Mouse (Mus musculus): ENCODE results near the gene Tor4a. TPM values are rescaled to one million over a fixed set of nuclear protein-coding genes. Genes with fewer than 3 reads are reported as not detected.

Gene Tor4a
- polyA plus RNA-seq, 1 experiment from 2014 or later: 6.0 TPM

DNA sequence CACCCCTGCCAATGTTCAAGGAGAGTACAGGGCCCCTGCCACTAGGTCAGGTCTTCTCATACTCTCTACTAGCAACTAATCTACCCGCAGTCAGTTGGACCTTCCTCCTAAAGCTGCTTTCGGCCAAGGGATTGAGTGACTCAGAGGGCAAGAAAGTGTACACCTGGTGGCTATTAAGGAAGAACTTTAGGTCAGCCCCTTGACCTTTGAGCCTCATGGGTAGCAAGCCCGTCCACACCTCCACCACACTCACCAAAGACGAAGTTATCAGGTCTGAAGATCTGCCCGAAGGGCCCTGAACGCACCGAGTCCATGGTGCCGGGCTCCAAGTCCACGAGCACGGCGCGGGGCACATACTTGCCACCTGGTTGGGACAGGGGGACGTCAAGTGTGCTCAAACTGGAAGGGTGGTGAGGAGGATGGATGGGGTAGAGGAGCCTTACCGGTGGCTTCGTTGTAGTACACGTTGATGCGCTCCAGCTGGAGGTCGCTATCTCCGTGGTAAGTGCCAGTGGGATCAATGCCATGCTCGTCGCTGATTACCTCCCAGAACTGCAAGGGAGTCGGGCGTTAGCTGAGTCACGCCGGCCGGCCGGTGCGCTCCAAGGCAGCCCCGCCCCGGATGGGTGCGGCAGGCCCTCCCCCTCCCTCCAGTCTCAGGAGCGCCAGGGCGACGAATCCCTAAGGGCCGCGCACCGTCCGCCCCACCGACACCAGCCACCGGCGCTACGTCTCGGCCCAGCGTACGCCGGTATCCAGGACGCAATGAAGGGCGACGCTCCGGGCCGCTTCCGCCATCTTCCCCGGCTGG lies 27.2 kb upstream of the Tor4a start:
- peak overlapping the region; percentile 84 for H3K9ac ChIP-seq (replicated peaks)
- peak; percentile 78 for ATAC-seq
- no peaks in the 10 kb centered on the region for H3K9me3 ChIP-seq (ENCODE audit: low read length)
- peak; percentile 95 for DNase-seq
- peaks cover 13% of the 10 kb centered on the region for H3K36me3 ChIP-seq (replicated peaks; ENCODE audit: insufficient read depth, low read length)
- H3K27me3 ChIP-seq (ENCODE audit: insufficient read depth, low read length): no peaks in the 10 kb centered on the region
- H3K4me1 ChIP-seq (ENCODE audit: insufficient read depth): peaks cover 19% of the 10 kb centered on the region
- H3K27ac ChIP-seq (ENCODE audit: low read depth): peak overlapping the region; percentile 99
- WGBS (ENCODE audit: insufficient replicate concordance): 2% methylated on average over 53 of the region's 53 CpGs
- TF ChIP-seq CTCF (IDR thresholded peaks at IDR 0.05; ENCODE audit: low read depth) (no peak), EP300 (IDR thresholded peaks at IDR 0.05; ENCODE audit: low read depth) (no peak)
- peak overlapping the region; percentile 74 for H3K4me2 ChIP-seq (ENCODE audit: low read depth, low read length)
- peak overlapping the region; percentile 69 for H3K4me3 ChIP-seq (ENCODE audit: low read depth, low read length)

DNA sequence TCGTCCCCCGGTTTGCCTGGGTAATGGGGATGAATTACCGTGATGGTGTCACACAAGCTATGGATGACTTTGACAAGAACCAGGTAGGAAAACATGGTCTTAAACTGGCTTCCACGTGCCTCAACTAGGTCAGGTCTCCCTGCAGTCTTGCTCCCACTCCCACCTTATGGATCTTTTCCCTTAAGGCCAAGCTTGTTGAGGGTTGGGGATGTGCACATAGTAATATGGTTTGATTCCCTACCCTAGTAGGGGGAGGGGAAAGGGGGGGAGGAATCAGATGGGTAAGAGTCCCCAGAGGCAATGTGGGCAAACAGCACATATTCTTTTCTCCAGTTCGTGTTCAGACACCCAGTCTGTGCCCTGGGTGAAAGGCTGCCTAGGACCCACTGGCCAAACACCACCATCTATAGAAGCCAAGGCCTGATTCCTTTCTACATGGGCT lies 24.7 kb upstream of the Tor4a start:
- WGBS (ENCODE audit: insufficient replicate concordance): 77% methylated on average over 5 of the region's 5 CpGs
- DNase-seq (no peak), ATAC-seq (no peak)
- H3K4me3 ChIP-seq (ENCODE audit: low read depth, low read length): no peak overlapping the region
- H3K27ac ChIP-seq (ENCODE audit: low read depth): no peak overlapping the region
- no peak for TF ChIP-seq CTCF (IDR thresholded peaks at IDR 0.05; ENCODE audit: low read depth)
- TF ChIP-seq EP300 (IDR thresholded peaks at IDR 0.05; ENCODE audit: low read depth): no peak
- no peaks in the 10 kb centered on the region for H3K9me3 ChIP-seq (ENCODE audit: low read length)
- no peak overlapping the region for H3K9ac ChIP-seq (replicated peaks)
- H3K4me2 ChIP-seq (ENCODE audit: low read depth, low read length): no peak overlapping the region
- no peaks in the 10 kb centered on the region for H3K27me3 ChIP-seq (ENCODE audit: insufficient read depth, low read length)
- peaks cover 13% of the 10 kb centered on the region for H3K36me3 ChIP-seq (replicated peaks; ENCODE audit: insufficient read depth, low read length)
- peaks cover 15% of the 10 kb centered on the region for H3K4me1 ChIP-seq (ENCODE audit: insufficient read depth)

DNA sequence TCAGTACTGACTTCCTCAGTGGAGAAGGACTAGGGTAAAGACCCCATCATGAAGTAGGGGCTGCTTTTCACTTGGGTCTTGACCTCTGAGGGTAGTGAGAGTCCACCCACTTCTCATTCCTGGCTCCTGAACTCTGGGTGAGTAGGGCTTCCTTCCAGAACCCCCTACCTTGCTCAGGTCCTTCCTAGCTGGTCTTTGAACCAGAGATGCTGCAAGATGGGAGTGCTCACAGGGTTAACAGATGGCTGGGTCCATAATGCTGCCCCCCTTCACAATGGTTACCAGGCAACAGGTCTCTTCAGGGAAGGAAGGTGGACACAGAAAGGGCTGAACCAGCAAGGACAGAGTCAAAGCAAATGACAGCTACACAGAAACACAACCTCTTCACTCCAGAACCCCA lies 21.8 kb upstream of the Tor4a start, which contains the start of gene Fam166a:
TSS of gene Fam166a (plus strand) at position 301 of the 400 bp plus-strand sequence.
- H3K4me3 ChIP-seq (ENCODE audit: low read depth, low read length): no peak within 1 kb of the TSS
- no peak within 1 kb of the TSS for H3K27ac ChIP-seq (ENCODE audit: low read depth)
- H3K36me3 ChIP-seq (replicated peaks; ENCODE audit: insufficient read depth, low read length): peaks cover 10% of the 10 kb centered on the region
- no peak within 1 kb of the TSS for H3K4me2 ChIP-seq (ENCODE audit: low read depth, low read length)
- H3K9me3 ChIP-seq (ENCODE audit: low read length): no peaks in the 10 kb centered on the region
- no peak within 1 kb of the TSS for H3K9ac ChIP-seq (replicated peaks)
- H3K4me1 ChIP-seq (ENCODE audit: insufficient read depth): peaks cover 7% of the 10 kb centered on the region; the same call in 1 of the 2 replicates
- DNase-seq (no peak), ATAC-seq (no peak)
- no peaks in the 10 kb centered on the region for H3K27me3 ChIP-seq (ENCODE audit: insufficient read depth, low read length)
- no peak for TF ChIP-seq CTCF (IDR thresholded peaks at IDR 0.05; ENCODE audit: low read depth)
- TF ChIP-seq EP300 (IDR thresholded peaks at IDR 0.05; ENCODE audit: low read depth): no peak

DNA sequence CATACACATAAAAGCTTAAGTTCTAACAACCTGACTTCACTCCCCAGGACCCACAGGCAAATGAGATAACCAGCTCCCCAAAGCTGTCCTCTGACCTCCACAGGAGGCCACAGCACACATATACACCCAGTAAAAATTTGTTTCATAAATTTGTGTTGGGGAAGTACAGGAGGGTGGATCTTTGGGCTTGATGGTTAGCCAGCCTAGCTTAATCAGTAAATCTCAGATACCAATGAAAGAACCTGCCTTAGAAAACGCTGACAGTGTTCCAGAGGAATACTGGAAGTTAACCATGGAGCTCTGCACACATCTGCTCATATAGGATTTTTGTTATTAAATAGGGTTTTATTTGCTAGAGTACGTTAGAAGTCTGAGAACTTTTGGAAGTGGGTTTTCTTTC lies 21.0 kb upstream of the Tor4a start:
- 57% methylated on average over 2 of the region's 2 CpGs for WGBS (ENCODE audit: insufficient replicate concordance)
- H3K9ac ChIP-seq (replicated peaks): no peak overlapping the region
- H3K4me2 ChIP-seq (ENCODE audit: low read depth, low read length): no peak overlapping the region
- no peak overlapping the region for H3K4me3 ChIP-seq (ENCODE audit: low read depth, low read length)
- 0 out of 2 replicates have a peak, but pooled peaks cover 2% of the 10 kb centered on the region for H3K4me1 ChIP-seq (ENCODE audit: insufficient read depth)
- no peak overlapping the region for H3K27ac ChIP-seq (ENCODE audit: low read depth)
- H3K27me3 ChIP-seq (ENCODE audit: insufficient read depth, low read length): no peaks in the 10 kb centered on the region
- no peaks in the 10 kb centered on the region for H3K9me3 ChIP-seq (ENCODE audit: low read length)
- peaks cover 7% of the 10 kb centered on the region for H3K36me3 ChIP-seq (replicated peaks; ENCODE audit: insufficient read depth, low read length)
- DNase-seq (no peak), ATAC-seq (no peak)
- TF ChIP-seq CTCF (IDR thresholded peaks at IDR 0.05; ENCODE audit: low read depth) (no peak), EP300 (IDR thresholded peaks at IDR 0.05; ENCODE audit: low read depth) (no peak)

DNA sequence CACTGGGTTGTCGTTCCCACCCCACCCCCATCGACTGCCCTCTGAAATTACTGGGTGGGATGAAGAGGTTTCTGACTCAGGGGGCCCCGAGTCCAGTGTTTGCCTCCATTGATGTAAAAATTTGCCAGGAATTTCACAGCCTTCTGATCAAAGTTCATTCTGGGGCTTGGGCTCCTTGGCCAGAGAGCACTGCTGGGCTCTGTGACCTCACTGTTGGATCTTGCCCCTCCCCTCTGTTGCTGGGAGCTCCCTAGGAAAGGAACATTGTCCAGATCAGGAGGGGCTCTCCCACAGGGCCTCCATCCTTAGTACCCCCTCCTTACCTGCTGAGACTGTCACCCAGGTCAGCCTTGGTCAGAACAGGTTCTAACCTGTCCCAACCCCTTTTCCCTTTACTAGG lies 17.8 kb upstream of the Tor4a start, which contains the start of gene Stpg3:
TSS of gene Stpg3 (minus strand) at position 194 of the 400 bp plus-strand sequence.
- no peak within 1 kb of the TSS for H3K4me3 ChIP-seq (ENCODE audit: low read depth, low read length)
- H3K4me1 ChIP-seq (ENCODE audit: insufficient read depth): peaks cover 16% of the 10 kb centered on the region
- H3K4me2 ChIP-seq (ENCODE audit: low read depth, low read length): no peak within 1 kb of the TSS
- no peak for DNase-seq
- no peak within 1 kb of the TSS for H3K9ac ChIP-seq (replicated peaks)
- ATAC-seq: no peak
- no peaks in the 10 kb centered on the region for H3K27me3 ChIP-seq (ENCODE audit: insufficient read depth, low read length)
- TF ChIP-seq EP300 (IDR thresholded peaks at IDR 0.05; ENCODE audit: low read depth) (no peak), CTCF (IDR thresholded peaks at IDR 0.05; ENCODE audit: low read depth) (no peak)
- 71% methylated on average over 3 of the region's 3 CpGs for WGBS (ENCODE audit: insufficient replicate concordance)
- peaks cover 3% of the 10 kb centered on the region; the same call in 1 of the 2 replicates for H3K36me3 ChIP-seq (replicated peaks; ENCODE audit: insufficient read depth, low read length)
- H3K9me3 ChIP-seq (ENCODE audit: low read length): no peaks in the 10 kb centered on the region
- H3K27ac ChIP-seq (ENCODE audit: low read depth): no peak within 1 kb of the TSS

DNA sequence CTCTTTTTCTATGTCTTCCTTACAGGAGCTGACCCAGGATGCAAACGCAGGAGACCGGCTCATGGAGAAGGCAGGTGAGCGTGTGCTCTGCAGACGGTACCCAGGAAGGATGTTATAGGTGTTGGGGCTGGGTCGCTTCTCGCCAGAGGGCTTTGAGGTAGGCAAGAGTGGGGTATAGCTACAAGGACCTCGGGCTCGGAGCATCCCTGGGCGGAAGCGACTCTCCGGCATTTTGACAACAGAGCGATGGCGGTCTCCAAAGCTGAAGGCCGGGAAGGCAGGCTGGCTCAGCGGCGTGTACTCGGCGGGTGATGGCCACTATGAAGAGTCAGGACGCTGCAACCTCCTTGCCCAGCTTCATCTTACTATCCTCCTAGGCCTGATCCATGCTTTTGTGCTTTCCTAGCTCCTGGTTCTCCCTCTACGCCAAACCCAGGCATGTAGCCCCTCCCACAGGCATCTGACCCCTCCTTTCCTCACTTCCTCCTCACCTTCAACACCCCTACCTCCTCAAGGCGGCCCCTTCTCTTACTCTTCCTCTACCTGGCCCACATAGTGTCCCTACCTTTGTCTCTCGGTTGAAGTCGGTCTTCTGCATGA lies 16.7 kb upstream of the Tor4a start:
- H3K4me2 ChIP-seq (ENCODE audit: low read depth, low read length): no peak overlapping the region
- TF ChIP-seq EP300 (IDR thresholded peaks at IDR 0.05; ENCODE audit: low read depth) (no peak), CTCF (IDR thresholded peaks at IDR 0.05; ENCODE audit: low read depth) (no peak)
- no peak overlapping the region for H3K9ac ChIP-seq (replicated peaks)
- H3K36me3 ChIP-seq (replicated peaks; ENCODE audit: insufficient read depth, low read length): peaks cover 3% of the 10 kb centered on the region; the same call in 1 of the 2 replicates
- DNase-seq: no peak
- 74% methylated on average over 23 of the region's 23 CpGs for WGBS (ENCODE audit: insufficient replicate concordance)
- H3K27ac ChIP-seq (ENCODE audit: low read depth): no peak overlapping the region
- no peak overlapping the region for H3K4me3 ChIP-seq (ENCODE audit: low read depth, low read length)
- no peaks in the 10 kb centered on the region for H3K9me3 ChIP-seq (ENCODE audit: low read length)
- no peak for ATAC-seq
- H3K4me1 ChIP-seq (ENCODE audit: insufficient read depth): peaks cover 16% of the 10 kb centered on the region
- no peaks in the 10 kb centered on the region for H3K27me3 ChIP-seq (ENCODE audit: insufficient read depth, low read length)
